Mouse (Mus musculus) embryonic fibroblast, embryonic 13.5 days (primary cell): ENCODE measurements at regions not wholly inside any gene's neighbourhood (a gene's known extent, or its start where the extent isn't known, plus 50 kb on each side); places are given as distances from the start of the nearest gene placed in this dataset.

Experiments used
- CTCF ChIP-seq: IDR thresholded peaks from 2 replicates; pipeline ENCODE4 v1.5.1; 2011; ENCODE audit warnings: mild to moderate bottlenecking, control low read depth, low read length, moderate library complexity, borderline replicate concordance; ENCODE audit not compliant: insufficient read depth
- POLR2A ChIP-seq: IDR thresholded peaks from 2 replicates; pipeline ENCODE4 v1.6.1; 2011; ENCODE audit warnings: low read depth, mild to moderate bottlenecking, control low read depth, low read length, moderate library complexity

DNA sequence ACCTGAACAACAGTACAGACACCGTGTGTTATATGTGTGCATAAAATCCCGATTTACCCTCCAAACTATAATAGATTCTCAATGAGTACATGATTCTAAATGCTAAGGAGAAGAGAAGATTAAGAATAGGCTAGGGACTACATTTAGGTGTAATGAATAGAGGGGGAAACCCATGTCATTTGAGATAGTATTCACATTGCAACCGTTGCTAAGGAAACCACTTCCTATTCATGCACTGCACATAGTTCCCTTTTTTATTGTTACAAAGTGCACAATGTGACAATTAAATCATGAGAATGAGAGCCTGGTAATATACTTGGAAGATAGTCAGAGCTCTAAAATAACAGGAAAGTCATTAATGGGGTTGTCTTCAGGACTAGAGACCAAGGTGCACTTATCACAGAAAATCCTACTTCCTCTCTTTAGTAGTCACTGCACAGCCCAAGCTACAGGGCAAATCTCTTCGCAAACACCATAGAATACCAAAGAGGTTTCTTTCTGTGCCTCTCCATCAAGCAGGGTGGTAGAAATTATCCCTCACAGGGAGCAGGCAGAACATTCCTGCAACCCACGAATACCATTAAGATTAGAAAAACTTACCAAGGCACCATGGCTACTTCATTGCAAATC, 164.3 kb upstream of the Akirin2 start:
- TF ChIP-seq POLR2A (no peak), CTCF (no peak)
